Mouse (Mus musculus): Measurements from ENCODE around the gene Gm28729. TPM values are rescaled to one million over a fixed set of nuclear protein-coding genes. Genes with fewer than 3 reads are reported as not detected.
"Not testable (repeated sequence)": the region's sequence is repeated elsewhere in the genome, so short reads cannot be mapped to it uniquely, and the experiment has no call there.

Gm28729 gene
- polyA plus RNA-seq, 1 experiment = not detected

DNA sequence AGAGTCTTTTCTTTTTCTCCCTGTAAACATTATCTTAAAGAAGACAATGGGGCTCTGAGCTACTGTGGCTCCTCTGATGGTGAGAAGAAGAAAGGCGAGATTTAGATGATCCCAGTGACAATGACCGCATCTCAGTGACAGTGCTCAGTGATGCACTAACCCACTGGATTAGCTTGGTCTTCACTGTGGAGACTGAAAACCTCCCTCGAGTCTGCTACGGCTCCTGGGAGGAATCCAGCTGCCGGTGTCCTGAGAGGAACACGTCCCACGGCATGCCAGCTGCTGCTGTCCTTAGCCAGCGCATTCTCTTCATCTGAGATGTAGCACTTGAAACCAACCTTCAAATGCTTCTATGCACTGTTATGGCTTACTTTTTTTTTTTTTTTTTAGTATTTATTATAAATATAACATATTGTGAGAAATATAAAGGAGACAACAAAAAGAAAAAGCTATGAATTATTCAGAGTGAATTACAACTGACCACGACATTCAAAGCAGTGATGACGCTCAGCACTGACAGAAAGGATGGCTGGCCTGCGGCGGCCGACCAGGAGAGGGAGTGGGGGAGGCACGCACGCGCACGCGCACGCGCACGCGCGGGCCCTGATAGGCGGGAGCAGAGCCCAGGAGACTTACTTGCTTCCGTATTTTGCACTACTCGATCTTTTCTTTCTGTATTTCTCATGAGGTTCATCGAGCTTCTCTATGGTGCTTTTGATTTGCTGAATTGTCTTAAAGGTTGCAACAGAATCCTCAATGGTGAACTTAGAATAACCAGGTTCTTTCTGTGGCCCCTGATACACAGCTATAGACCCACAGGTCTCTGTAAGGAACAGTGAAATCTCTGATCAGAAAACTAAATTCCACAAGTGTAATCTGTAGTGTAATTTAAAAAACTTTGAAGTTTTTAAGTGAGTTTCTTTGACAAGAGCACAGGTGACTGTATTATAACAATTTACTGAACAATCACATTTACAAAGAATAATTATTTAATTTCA lies 18.9 kb upstream of the Gm28729 start:
- Histone ChIP-seq H3K27ac (ENCODE audit: insufficient read depth, low read depth, low read length) (peak overlapping the region; percentile 35), H3K4me1 (ENCODE audit: control insufficient read depth, insufficient read depth, low read length) (peaks cover 4% of the 10 kb centered on the region; the same call in 1 of the 2 replicates), H3K4me3 (ENCODE audit: insufficient read depth, low read length) (0 out of 2 replicates have a peak overlapping the region, but pooled peaks have one; percentile 1)
- TF ChIP-seq CTCF (IDR thresholded peaks at IDR 0.05; ENCODE audit: low read depth, low read length) = no peak
- TF ChIP-seq POLR2A (IDR thresholded peaks at IDR 0.05; ENCODE audit: borderline replicate concordance, low read depth, low read length) = no peak

DNA sequence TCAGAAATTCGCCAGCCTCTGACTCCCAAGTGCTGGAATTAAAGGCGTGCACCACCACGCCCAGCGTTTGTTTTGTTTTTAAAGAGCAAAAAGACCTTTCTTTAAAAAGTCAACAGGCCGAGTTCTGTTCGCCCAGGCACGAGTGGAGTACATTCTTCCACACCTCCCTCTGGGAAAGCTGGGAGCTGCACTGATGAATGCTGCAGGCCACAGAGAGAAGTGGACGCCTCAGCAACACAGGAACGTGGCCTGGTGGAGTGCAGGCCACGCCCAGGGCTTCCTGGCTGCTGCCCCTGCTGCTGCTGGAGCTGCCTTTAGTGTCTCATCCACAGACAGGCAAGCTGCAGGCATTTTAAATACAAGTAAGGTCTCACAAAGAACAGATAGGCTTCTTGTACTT lies 13.9 kb upstream of the Gm28729 start:
- TF ChIP-seq CTCF (IDR thresholded peaks at IDR 0.05; ENCODE audit: low read depth, low read length) (no peak), POLR2A (IDR thresholded peaks at IDR 0.05; ENCODE audit: borderline replicate concordance, low read depth, low read length) (no peak)
- H3K27ac ChIP-seq (ENCODE audit: insufficient read depth, low read depth, low read length) = no peak overlapping the region
- no peak overlapping the region for H3K4me3 ChIP-seq (ENCODE audit: insufficient read depth, low read length)
- peaks cover 20% of the 10 kb centered on the region for H3K4me1 ChIP-seq (ENCODE audit: control insufficient read depth, insufficient read depth, low read length)

DNA sequence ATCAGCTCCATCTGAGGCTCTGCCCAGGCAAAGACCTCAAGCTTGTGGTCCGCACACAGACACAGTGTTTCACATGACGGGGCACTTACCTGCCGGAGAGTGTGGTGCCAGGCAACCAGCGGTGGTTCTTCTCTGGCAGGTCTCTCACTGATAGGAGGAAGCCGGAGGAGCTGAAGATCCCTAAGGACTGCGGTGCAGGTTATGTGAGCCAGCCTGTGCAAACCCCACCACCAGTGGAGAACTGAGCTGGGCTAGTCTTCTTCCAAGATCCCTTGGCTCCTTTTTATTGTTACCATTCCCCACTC lies 12.5 kb upstream of the Gm28729 start:
- Histone ChIP-seq H3K4me3 (ENCODE audit: insufficient read depth, low read length) (no peak overlapping the region), H3K4me1 (ENCODE audit: control insufficient read depth, insufficient read depth, low read length) (peaks cover 17% of the 10 kb centered on the region), H3K27ac (ENCODE audit: insufficient read depth, low read depth, low read length) (no peak overlapping the region)
- TF ChIP-seq CTCF (IDR thresholded peaks at IDR 0.05; ENCODE audit: low read depth, low read length) (no peak), POLR2A (IDR thresholded peaks at IDR 0.05; ENCODE audit: borderline replicate concordance, low read depth, low read length) (no peak)

DNA sequence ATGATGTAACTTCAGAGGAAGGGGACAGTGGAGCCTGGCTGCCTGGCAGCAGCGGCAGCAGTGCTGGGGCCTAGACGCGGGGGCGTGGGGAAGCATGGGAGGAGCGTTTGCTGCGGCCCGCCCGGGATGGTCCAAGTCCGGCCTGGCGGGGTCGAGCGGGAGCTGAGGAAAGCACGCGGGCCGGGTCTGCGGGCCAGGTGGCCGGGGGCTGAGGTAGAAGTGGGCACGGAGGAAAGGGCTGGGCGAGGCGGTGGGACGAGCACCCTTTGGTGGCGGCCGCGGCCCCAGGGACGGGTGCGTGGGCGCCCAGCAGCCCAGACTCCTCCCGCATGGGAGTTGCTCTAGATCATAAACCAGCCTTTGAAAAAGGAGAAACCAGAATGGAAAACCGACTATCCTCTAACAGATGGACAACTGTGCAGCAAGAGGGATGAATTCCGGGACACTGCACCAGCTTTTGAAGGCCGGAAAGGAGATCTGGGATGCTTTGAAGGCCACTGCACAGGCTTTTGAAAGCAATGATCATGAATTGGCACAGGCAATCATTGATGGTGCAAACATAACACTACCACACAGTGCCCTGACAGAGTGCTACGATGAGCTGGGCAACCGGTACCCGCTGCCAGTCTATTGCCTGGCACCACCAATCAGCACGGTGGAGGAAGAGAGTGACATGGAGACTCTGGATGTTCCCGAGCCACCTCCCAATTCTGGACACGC lies 12.0 kb upstream of the Gm28729 start:
- Histone ChIP-seq H3K4me1 (ENCODE audit: control insufficient read depth, insufficient read depth, low read length) (peaks cover 16% of the 10 kb centered on the region), H3K4me3 (ENCODE audit: insufficient read depth, low read length) (no peak overlapping the region), H3K27ac (ENCODE audit: insufficient read depth, low read depth, low read length) (no peak overlapping the region)
- TF ChIP-seq CTCF (IDR thresholded peaks at IDR 0.05; ENCODE audit: low read depth, low read length) = no peak
- TF ChIP-seq POLR2A (IDR thresholded peaks at IDR 0.05; ENCODE audit: borderline replicate concordance, low read depth, low read length) = no peak

DNA sequence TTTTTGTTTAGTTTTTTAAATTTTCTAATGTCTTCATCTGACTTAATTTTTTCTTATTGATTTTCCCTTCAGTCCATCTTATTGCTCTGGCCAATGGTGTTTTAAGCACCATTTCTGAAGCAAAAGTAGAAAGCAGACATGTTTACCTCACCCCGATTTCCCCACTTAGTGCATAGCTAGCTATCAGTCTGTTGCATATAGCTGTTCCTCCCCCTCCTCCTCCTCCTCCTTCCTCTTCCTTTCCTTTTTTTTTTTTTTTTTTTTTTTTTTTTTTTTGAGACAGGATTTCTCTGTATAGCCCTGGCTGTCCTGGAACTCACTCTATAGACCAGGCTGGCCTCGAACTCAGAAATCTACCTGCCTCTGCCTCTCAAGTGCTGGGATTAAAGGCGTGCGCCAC lies 11.0 kb upstream of the Gm28729 start:
- not testable (repeated sequence) for H3K27ac ChIP-seq (ENCODE audit: insufficient read depth, low read depth, low read length); H3K4me3 ChIP-seq (ENCODE audit: insufficient read depth, low read length)
- peaks cover 22% of the 10 kb centered on the region for H3K4me1 ChIP-seq (ENCODE audit: control insufficient read depth, insufficient read depth, low read length)

DNA sequence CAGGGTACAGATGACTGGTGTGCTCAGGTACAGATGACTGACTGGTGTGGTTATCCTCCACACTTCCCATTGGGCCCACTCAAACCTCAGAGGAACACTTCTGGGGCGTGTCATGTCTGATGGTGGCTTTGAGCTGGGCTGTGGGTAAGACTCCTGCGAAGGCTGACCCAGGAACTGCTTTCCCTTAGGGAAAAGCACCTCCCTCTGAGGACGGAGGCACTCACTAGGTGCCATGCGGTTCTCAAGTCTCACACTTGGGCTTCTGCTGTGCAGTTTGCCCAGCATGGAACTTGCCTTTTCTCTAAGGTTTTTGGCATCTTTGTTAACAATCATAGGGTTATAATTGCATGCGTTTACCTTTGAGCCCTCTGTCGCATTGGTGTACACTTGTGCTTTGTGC lies 10.4 kb upstream of the Gm28729 start:
- Histone ChIP-seq H3K4me3 (ENCODE audit: insufficient read depth, low read length) (no peak overlapping the region), H3K4me1 (ENCODE audit: control insufficient read depth, insufficient read depth, low read length) (peaks cover 25% of the 10 kb centered on the region), H3K27ac (ENCODE audit: insufficient read depth, low read depth, low read length) (peak overlapping the region; percentile 47)
- no peak for TF ChIP-seq POLR2A (IDR thresholded peaks at IDR 0.05; ENCODE audit: borderline replicate concordance, low read depth, low read length)
- TF ChIP-seq CTCF (IDR thresholded peaks at IDR 0.05; ENCODE audit: low read depth, low read length) = no peak

DNA sequence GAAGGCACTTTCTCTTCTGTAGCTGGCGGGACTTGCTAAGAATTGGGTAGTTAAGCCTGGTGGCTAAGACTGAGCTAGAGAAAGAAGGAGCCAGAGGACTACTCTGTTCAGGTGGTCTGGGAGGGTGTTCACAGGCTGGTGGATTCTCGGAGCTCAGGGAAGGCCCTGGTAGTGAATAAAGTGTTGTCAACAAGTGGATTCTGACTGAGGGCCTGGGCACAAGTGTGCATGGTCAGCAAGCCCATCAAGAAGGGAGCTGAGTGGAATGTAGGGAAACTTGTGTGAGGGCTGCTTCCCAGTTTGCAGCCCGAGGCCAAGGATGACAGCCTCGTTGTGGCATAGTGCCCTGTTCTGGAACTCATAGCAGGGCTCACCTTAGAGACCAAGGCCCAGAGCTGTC lies 9.2 kb upstream of the Gm28729 start:
- TF ChIP-seq POLR2A (IDR thresholded peaks at IDR 0.05; ENCODE audit: borderline replicate concordance, low read depth, low read length) (no peak), CTCF (IDR thresholded peaks at IDR 0.05; ENCODE audit: low read depth, low read length) (no peak)
- H3K27ac ChIP-seq (ENCODE audit: insufficient read depth, low read depth, low read length) = no peak overlapping the region
- peaks cover 33% of the 10 kb centered on the region for H3K4me1 ChIP-seq (ENCODE audit: control insufficient read depth, insufficient read depth, low read length)
- no peak overlapping the region for H3K4me3 ChIP-seq (ENCODE audit: insufficient read depth, low read length)

DNA sequence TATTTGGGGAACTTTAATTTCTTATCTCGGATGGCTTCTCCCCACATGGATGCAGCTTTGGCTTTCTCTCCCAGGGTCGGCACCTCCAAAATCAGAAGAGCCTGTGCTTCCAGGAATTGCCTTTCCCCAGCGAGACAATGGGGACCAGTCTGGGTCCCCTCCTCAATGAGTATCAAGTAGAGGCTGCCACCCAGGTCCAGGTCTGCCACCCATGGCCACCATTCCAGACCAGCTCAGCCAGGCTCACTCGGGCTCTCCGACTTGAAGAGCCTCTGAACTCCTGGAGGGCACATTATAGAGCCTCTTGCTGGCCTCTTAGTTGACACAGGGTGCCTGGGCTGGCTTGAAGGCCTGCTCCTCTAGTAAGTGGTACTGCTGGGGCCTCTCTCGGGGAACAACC lies 8.4 kb upstream of the Gm28729 start:
- Histone ChIP-seq H3K27ac (ENCODE audit: insufficient read depth, low read depth, low read length) (no peak overlapping the region), H3K4me3 (ENCODE audit: insufficient read depth, low read length) (no peak overlapping the region), H3K4me1 (ENCODE audit: control insufficient read depth, insufficient read depth, low read length) (peaks cover 29% of the 10 kb centered on the region)
- TF ChIP-seq CTCF (IDR thresholded peaks at IDR 0.05; ENCODE audit: low read depth, low read length) = no peak
- TF ChIP-seq POLR2A (IDR thresholded peaks at IDR 0.05; ENCODE audit: borderline replicate concordance, low read depth, low read length) = no peak

DNA sequence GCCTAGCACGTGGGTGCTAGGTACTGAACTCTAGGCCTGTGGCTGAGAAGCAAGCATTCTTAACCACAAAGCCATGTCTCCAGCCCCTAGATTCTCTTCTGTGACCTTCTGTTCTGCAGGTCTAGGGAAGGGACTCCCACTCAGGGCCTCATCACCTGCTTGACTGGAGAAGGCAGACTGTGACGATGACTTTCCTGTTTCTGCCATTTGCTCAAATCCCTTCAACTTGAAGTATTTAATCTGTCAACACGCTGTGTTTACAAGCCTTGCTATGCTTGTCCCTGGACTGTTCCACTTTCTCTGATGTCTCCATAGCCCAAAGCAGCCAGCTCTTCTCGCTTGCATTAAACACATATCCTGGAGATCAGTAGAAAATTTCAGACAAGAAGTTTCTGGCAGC lies 7.5 kb upstream of the Gm28729 start:
- H3K4me1 ChIP-seq (ENCODE audit: control insufficient read depth, insufficient read depth, low read length) = peaks cover 31% of the 10 kb centered on the region
- no peak overlapping the region for H3K4me3 ChIP-seq (ENCODE audit: insufficient read depth, low read length)
- H3K27ac ChIP-seq (ENCODE audit: insufficient read depth, low read depth, low read length) = no peak overlapping the region
- TF ChIP-seq CTCF (IDR thresholded peaks at IDR 0.05; ENCODE audit: low read depth, low read length) (no peak), POLR2A (IDR thresholded peaks at IDR 0.05; ENCODE audit: borderline replicate concordance, low read depth, low read length) (no peak)

DNA sequence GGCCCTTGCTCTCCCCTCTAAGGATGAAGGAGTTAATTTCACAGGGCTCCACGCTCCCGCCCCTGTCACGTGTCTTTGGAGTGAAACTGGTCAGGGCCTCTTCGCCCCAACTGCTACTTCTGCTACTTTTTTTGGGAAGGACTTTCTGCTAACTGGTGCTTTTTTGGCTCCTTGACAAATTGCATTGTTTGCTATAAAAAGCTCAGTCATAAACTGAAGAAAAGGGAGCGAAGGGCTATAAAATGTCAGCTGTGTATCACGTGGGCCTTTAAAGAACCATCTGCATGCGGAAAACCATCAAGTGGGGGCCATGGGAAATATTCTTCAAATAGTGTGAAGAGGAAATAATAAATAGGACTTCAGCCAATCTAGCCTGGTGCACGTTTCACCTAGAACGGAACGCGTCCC lies 5.6 kb upstream of the Gm28729 start:
- Histone ChIP-seq H3K4me1 (ENCODE audit: control insufficient read depth, insufficient read depth, low read length) (peaks cover 33% of the 10 kb centered on the region), H3K4me3 (ENCODE audit: insufficient read depth, low read length) (peak overlapping the region; percentile 24), H3K27ac (ENCODE audit: insufficient read depth, low read depth, low read length) (peak overlapping the region; percentile 91)
- TF ChIP-seq CTCF (IDR thresholded peaks at IDR 0.05; ENCODE audit: low read depth, low read length) (no peak), POLR2A (IDR thresholded peaks at IDR 0.05; ENCODE audit: borderline replicate concordance, low read depth, low read length) (no peak)

Measured in bone marrow macrophage, adult 2 months (primary cell).